Mouse (Mus musculus): ENCODE results near the gene Stub1. TPM values are rescaled to one million over a fixed set of nuclear protein-coding genes. Genes with fewer than 3 reads are reported as not detected.

Stub1 gene
- polyA plus RNA-seq, 1 experiment from 2014 or later = 335 TPM

GRCm38 (mm10) chr17:25863681-25864080 lies 30.5 kb upstream of the Stub1 start:
- H3K4me1 ChIP-seq (replicated peaks; ENCODE audit: control insufficient read depth, insufficient read depth, low read length) = peaks cover 25% of the 10 kb centered on the region
- H3K27me3 ChIP-seq (replicated peaks; ENCODE audit: control insufficient read depth, insufficient read depth, low read length) = no peaks in the 10 kb centered on the region
- no peaks in the 10 kb centered on the region for H3K36me3 ChIP-seq (ENCODE audit: control insufficient read depth, insufficient read depth)
- WGBS = 94% methylated on average over 6 of the region's 6 CpGs
- ATAC-seq = no peak
- no peak overlapping the region for H3K27ac ChIP-seq (ENCODE audit: low read length)
- no peaks in the 10 kb centered on the region for H3K9me3 ChIP-seq (ENCODE audit: control insufficient read depth, low read length)
- no peak overlapping the region for H3K4me2 ChIP-seq (ENCODE audit: low read length)
- H3K9ac ChIP-seq (replicated peaks; ENCODE audit: low read depth, low read length) = no peak overlapping the region
- no peak overlapping the region for H3K4me3 ChIP-seq (replicated peaks; ENCODE audit: low read length)

- H3K4me2 ChIP-seq (ENCODE audit: low read length) = peak overlapping the region; percentile 90
- peak; percentile 24 for ATAC-seq
- peaks cover 16% of the 10 kb centered on the region for H3K4me1 ChIP-seq (replicated peaks; ENCODE audit: control insufficient read depth, insufficient read depth, low read length)
- H3K36me3 ChIP-seq (ENCODE audit: control insufficient read depth, insufficient read depth) = no peaks in the 10 kb centered on the region
- H3K27me3 ChIP-seq (replicated peaks; ENCODE audit: control insufficient read depth, insufficient read depth, low read length) = no peaks in the 10 kb centered on the region
- H3K4me3 ChIP-seq (replicated peaks; ENCODE audit: low read length) = peak overlapping the region; percentile 75
- H3K9ac ChIP-seq (replicated peaks; ENCODE audit: low read depth, low read length) = peak overlapping the region; percentile 72
- 10% methylated on average over 6 of the region's 6 CpGs for WGBS
- peak overlapping the region; percentile 80 for H3K27ac ChIP-seq (ENCODE audit: low read length)
- no peaks in the 10 kb centered on the region for H3K9me3 ChIP-seq (ENCODE audit: control insufficient read depth, low read length)
Observed at GRCm38 (mm10) chr17:25861704-25862612, 28.8 kb upstream of the Stub1 start.

- 2% methylated on average over 65 of the region's 65 CpGs for WGBS
- H3K4me3 ChIP-seq (replicated peaks; ENCODE audit: low read length) = peak within 1 kb of the TSS; percentile 75
- H3K9ac ChIP-seq (replicated peaks; ENCODE audit: low read depth, low read length) = peak within 1 kb of the TSS; percentile 72
- ATAC-seq = peak; percentile 98
- H3K9me3 ChIP-seq (ENCODE audit: control insufficient read depth, low read length) = no peaks in the 10 kb centered on the region
- H3K4me1 ChIP-seq (replicated peaks; ENCODE audit: control insufficient read depth, insufficient read depth, low read length) = peaks cover 16% of the 10 kb centered on the region
- H3K27me3 ChIP-seq (replicated peaks; ENCODE audit: control insufficient read depth, insufficient read depth, low read length) = no peaks in the 10 kb centered on the region
- peak within 1 kb of the TSS; percentile 90 for H3K4me2 ChIP-seq (ENCODE audit: low read length)
- no peaks in the 10 kb centered on the region for H3K36me3 ChIP-seq (ENCODE audit: control insufficient read depth, insufficient read depth)
- H3K27ac ChIP-seq (ENCODE audit: low read length) = peak within 1 kb of the TSS; percentile 80
Observed at GRCm38 (mm10) chr17:25860832-25861703, 27.9 kb upstream of the Stub1 start, which contains the start of gene Wdr90. Wdr90 (minus strand) TSS chr17:25861501.

- H3K9ac ChIP-seq (replicated peaks; ENCODE audit: low read depth, low read length) = peak overlapping the region; percentile 72; the same call in 1 of the 2 replicates
- 95% methylated on average over 6 of the region's 6 CpGs for WGBS
Observed at GRCm38 (mm10) chr17:25860229-25860628, 27.0 kb upstream of the Stub1 start.

GRCm38 (mm10) chr17:25844396-25844901 lies 11.2 kb upstream of the Stub1 start, which contains the start of gene Rhot2:
Rhot2 (minus strand) TSS chr17:25844851.
- Histone ChIP-seq H3K27ac (ENCODE audit: low read length) (peak within 1 kb of the TSS; percentile 66), H3K9ac (replicated peaks; ENCODE audit: low read depth, low read length) (peak within 1 kb of the TSS; percentile 78), H3K27me3 (replicated peaks; ENCODE audit: control insufficient read depth, insufficient read depth, low read length) (no peaks in the 10 kb centered on the region), H3K4me1 (replicated peaks; ENCODE audit: control insufficient read depth, insufficient read depth, low read length) (peaks cover 16% of the 10 kb centered on the region), H3K9me3 (ENCODE audit: control insufficient read depth, low read length) (no peaks in the 10 kb centered on the region), H3K4me2 (ENCODE audit: low read length) (peak within 1 kb of the TSS; percentile 89), H3K4me3 (replicated peaks; ENCODE audit: low read length) (peak within 1 kb of the TSS; percentile 87), H3K36me3 (ENCODE audit: control insufficient read depth, insufficient read depth) (peaks cover 20% of the 10 kb centered on the region)
- WGBS = 1% methylated on average over 21 of the region's 21 CpGs
- ATAC-seq = peak; percentile 98

More at GRCm38 (mm10) chr17:25860229-25860628, 27.0 kb upstream of the Stub1 start:
- H3K27me3 ChIP-seq (replicated peaks; ENCODE audit: control insufficient read depth, insufficient read depth, low read length) = no peaks in the 10 kb centered on the region
- H3K4me1 ChIP-seq (replicated peaks; ENCODE audit: control insufficient read depth, insufficient read depth, low read length) = peaks cover 16% of the 10 kb centered on the region
- H3K4me3 ChIP-seq (replicated peaks; ENCODE audit: low read length) = no peak overlapping the region; the same call in 1 of the 2 replicates
- H3K4me2 ChIP-seq (ENCODE audit: low read length) = peak overlapping the region; percentile 90
- H3K36me3 ChIP-seq (ENCODE audit: control insufficient read depth, insufficient read depth) = no peaks in the 10 kb centered on the region
- H3K9me3 ChIP-seq (ENCODE audit: control insufficient read depth, low read length) = no peaks in the 10 kb centered on the region
- no peak for ATAC-seq
- H3K27ac ChIP-seq (ENCODE audit: low read length) = no peak overlapping the region

- peaks cover 26% of the 10 kb centered on the region for H3K36me3 ChIP-seq (ENCODE audit: control insufficient read depth, insufficient read depth)
- ATAC-seq = peak; percentile 8; the same call in 1 of the 2 replicates
- H3K9me3 ChIP-seq (ENCODE audit: control insufficient read depth, low read length) = no peaks in the 10 kb centered on the region
- peak overlapping the region; percentile 87 for H3K4me3 ChIP-seq (replicated peaks; ENCODE audit: low read length)
- peak overlapping the region; percentile 66 for H3K27ac ChIP-seq (ENCODE audit: low read length)
- H3K4me1 ChIP-seq (replicated peaks; ENCODE audit: control insufficient read depth, insufficient read depth, low read length) = peaks cover 16% of the 10 kb centered on the region
- peak overlapping the region; percentile 89 for H3K4me2 ChIP-seq (ENCODE audit: low read length)
- H3K27me3 ChIP-seq (replicated peaks; ENCODE audit: control insufficient read depth, insufficient read depth, low read length) = no peaks in the 10 kb centered on the region
- WGBS = 3% methylated on average over 38 of the region's 38 CpGs
- peak overlapping the region; percentile 78 for H3K9ac ChIP-seq (replicated peaks; ENCODE audit: low read depth, low read length)
Observed at GRCm38 (mm10) chr17:25843636-25844395, 10.6 kb upstream of the Stub1 start.

GRCm38 (mm10) chr17:25843122-25843521 lies 9.9 kb upstream of the Stub1 start:
- Histone ChIP-seq H3K4me2 (ENCODE audit: low read length) (peak overlapping the region; percentile 89; the same call in 1 of the 2 replicates), H3K9me3 (ENCODE audit: control insufficient read depth, low read length) (no peaks in the 10 kb centered on the region), H3K4me3 (replicated peaks; ENCODE audit: low read length) (peak overlapping the region; percentile 87; the same call in 1 of the 2 replicates), H3K27me3 (replicated peaks; ENCODE audit: control insufficient read depth, insufficient read depth, low read length) (no peaks in the 10 kb centered on the region), H3K36me3 (ENCODE audit: control insufficient read depth, insufficient read depth) (peaks cover 26% of the 10 kb centered on the region), H3K9ac (replicated peaks; ENCODE audit: low read depth, low read length) (no peak overlapping the region; the same call in 1 of the 2 replicates), H3K27ac (ENCODE audit: low read length) (no peak overlapping the region), H3K4me1 (replicated peaks; ENCODE audit: control insufficient read depth, insufficient read depth, low read length) (peaks cover 19% of the 10 kb centered on the region)
- 91% methylated on average over 4 of the region's 4 CpGs for WGBS
- no peak for ATAC-seq

- Histone ChIP-seq H3K27me3 (replicated peaks; ENCODE audit: control insufficient read depth, insufficient read depth, low read length) (no peaks in the 10 kb centered on the region), H3K4me1 (replicated peaks; ENCODE audit: control insufficient read depth, insufficient read depth, low read length) (peaks cover 25% of the 10 kb centered on the region), H3K9me3 (ENCODE audit: control insufficient read depth, low read length) (no peaks in the 10 kb centered on the region), H3K27ac (ENCODE audit: low read length) (no peak overlapping the region), H3K36me3 (ENCODE audit: control insufficient read depth, insufficient read depth) (peaks cover 26% of the 10 kb centered on the region), H3K4me2 (ENCODE audit: low read length) (no peak overlapping the region), H3K9ac (replicated peaks; ENCODE audit: low read depth, low read length) (no peak overlapping the region), H3K4me3 (replicated peaks; ENCODE audit: low read length) (no peak overlapping the region)
- 78% methylated on average over 3 of the region's 3 CpGs for whole genome bisulfite sequencing
- ATAC-seq = no peak
Observed at GRCm38 (mm10) chr17:25842509-25842908, 9.3 kb upstream of the Stub1 start.
